Mouse (Mus musculus): ENCODE results near the gene Mthfsd.

- TF ChIP-seq POLR2A (IDR thresholded peaks at IDR 0.05; ENCODE audit: borderline replicate concordance, extremely low read depth, low read depth, low read length): no peak
- no peak for TF ChIP-seq CTCF (IDR thresholded peaks at IDR 0.05; ENCODE audit: insufficient read depth, low read length)
Measured at GRCm38 (mm10) chr8:121093496-121093895, 14.7 kb downstream of the Mthfsd start.
